Mouse (Mus musculus): ENCODE measurements around the gene Gpr89. TPM values are rescaled to one million over a fixed set of nuclear protein-coding genes. Genes with fewer than 3 reads are reported as not detected.

The Gpr89 gene
- polyA plus RNA-seq, 1 experiment: 1.9 TPM

DNA sequence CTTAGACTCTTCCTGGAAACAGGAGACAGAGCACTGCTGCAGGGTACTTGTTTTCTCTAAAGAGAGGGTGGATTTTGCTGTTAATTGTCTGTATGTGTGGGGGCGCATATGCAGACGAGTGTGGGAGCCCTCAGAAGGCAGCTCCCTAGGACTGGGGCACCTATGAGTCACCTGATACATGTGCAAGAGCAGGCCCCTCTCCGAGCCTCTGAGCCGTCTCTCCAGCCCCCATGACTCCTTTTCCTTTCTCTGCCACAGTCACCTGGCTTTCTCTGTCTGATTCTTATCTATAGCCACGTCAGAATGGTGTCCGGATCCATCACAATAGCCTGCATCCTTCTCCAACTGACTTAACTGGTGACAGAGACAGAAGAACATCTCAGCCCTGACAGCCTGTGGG is 23.6 kb downstream of the Gpr89 start:
- no peak for TF ChIP-seq GATA1 (IDR thresholded peaks at IDR 0.05; ENCODE audit: low read length)

DNA sequence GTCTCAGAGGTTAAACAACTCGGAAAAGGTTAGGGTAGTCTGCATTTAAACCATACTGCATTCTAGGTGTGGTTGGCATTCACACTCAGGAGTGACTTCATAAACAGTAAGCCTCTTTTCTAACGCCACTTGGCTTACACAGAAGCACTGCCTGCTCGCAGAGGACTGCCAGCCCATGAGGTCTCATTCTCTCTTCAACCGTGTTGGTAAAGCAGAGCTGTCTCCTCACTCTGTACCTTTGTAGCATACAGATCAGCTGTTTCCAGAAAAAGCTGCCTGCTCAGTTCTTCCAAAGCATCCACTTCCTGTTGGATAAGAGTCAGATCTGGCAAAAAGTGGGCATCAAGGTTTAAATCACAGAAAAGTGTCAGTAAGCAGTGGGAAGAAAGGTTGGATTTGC is 24.8 kb downstream of the Gpr89 start:
- no peak for TF ChIP-seq GATA1 (IDR thresholded peaks at IDR 0.05; ENCODE audit: low read length)

DNA sequence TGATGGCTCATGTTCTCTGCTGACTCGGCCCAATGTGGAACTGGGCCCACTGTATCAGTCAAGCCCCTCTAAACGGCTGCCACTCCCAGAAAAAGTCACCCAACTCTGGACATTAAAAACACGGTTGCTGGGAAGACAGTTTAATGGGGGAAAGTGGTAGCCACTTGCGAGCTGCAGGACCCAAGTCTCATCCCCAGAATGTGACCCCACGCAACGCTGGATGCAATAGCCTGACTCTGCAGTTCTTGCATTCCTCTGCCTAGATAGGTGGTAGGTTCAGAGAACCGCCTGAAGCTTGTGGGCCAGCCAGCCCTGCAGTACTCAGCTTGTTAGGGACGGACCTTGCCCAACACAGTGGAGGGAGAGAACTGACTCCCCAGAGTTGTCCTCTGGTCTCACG is 25.6 kb downstream of the Gpr89 start:
- TF ChIP-seq GATA1 (IDR thresholded peaks at IDR 0.05; ENCODE audit: low read length): no peak

DNA sequence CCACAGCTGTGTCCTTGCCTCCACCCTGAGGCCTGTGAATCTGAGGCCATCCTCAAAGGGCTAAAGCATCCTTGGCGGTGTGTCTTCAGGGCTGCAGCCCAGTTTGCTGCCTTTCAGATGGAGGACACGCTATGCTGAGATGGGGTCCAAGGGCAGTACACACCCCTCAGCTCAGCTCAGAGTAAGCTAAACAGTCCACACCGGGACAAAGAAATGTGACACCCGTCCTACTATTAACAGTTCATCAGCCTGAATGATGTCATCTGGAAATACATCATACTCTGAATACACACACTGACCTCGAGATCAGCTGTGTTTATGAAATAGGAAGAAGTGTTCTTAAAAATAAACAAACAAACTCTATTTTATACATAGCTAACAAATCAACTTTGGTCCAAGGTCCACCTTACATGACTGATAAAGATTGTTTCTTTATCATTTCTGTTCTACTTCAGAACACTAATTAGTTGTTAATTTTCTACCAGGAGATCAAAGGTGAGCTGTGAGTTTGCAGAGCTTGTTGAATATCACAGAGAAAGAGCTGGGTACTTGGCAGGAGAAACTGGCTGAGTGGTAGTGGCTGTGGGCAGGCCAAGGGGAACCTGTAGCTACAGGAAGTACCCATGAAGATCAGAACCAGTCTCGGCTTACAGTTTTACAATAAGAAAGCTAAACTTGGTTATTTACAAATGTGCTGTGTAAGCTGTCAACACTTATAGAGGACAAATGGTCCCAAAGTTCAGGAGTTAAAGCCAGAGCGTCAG is 30.2 kb downstream of the Gpr89 start:
- TF ChIP-seq GATA1 (IDR thresholded peaks at IDR 0.05; ENCODE audit: low read length): no peak

- TF ChIP-seq GATA1 (IDR thresholded peaks at IDR 0.05; ENCODE audit: low read length): no peak
Observed at GRCm38 (mm10) chr3:96872501-96872900, 32.6 kb downstream of the Gpr89 start.

DNA sequence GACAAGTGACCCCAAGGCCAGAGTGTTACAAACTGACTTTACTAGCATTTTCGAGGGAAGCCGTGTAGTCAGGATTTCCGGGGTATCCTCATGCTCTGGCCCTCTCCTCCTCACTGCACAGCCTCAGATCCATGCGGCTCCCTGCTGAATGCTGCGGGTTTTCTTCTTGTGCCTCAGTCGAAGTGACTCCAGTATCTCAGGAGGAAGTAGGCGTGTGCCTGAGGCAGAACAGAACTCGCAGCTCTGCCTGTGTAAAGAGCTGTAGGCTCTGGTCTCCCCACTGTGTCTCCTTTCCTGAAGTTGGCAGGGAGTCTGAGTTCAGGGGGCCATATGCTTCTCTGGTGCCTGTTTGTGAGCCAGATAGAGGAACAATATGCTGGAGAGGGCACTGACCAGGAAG is 34.1 kb downstream of the Gpr89 start:
- TF ChIP-seq GATA1 (IDR thresholded peaks at IDR 0.05; ENCODE audit: low read length): no peak

DNA sequence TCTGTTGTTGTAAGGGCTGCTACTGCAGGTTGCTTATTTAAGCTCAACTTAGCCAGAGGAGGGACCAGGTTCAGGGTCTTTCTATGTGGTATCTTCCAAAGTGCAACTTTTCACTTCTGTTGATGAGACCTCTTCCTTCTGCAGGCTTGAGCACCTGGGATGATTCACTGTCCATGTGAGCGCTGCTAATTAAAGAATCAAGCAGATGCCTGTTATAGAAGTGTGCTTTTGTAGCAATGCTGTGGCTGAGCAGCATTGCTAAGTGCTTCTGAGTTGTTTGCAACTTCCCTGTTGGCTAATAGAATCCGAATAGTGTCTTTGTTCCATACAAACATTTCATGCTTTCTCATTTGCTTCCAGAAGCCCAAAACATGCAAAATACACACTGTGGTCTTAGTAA is 34.9 kb downstream of the Gpr89 start:
- no peak for TF ChIP-seq GATA1 (IDR thresholded peaks at IDR 0.05; ENCODE audit: low read length)

DNA sequence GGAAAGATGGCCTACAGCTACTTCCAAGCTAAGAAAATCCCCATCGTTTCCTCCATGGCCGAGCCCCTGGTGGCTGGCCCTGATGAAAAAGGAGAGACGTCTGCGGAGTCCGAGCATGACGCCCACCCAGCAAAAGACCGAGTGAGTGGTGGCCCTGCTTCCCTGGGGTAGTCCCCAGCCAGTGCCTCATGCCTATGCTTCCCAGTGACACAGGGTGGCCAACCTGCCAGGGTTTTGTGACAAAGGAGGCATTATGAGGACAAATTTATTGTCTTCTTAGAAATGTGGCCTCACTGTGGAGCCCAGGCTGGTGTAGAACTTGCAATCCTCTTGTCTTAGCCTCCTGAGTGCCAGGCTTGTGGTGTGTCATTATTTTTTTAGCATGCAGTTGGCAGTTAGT is 36.1 kb downstream of the Gpr89 start:
- no peak for TF ChIP-seq GATA1 (IDR thresholded peaks at IDR 0.05; ENCODE audit: low read length)

GRCm38 (mm10) chr3:96868566-96868965 is 36.6 kb downstream of the Gpr89 start:
- TF ChIP-seq GATA1 (IDR thresholded peaks at IDR 0.05; ENCODE audit: low read length): no peak

DNA sequence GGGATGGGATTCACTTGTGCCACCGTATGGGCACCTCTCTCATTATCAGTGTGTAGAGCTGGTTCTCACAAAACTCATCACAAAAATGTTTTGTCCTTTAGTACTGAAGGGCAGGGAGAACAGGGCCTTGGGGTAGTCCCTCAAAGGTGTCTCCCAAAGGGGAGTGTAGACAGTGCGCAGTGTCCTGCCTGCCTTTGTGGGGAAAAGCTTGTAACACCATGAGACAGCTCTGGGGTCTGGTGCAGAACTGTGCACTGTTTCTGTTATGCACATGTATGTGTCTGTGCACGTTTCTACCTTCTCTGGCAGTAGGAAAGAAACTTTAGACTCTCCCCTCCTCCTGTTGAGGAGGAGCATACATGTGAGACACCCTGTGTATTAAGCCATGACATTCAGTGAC is 37.3 kb downstream of the Gpr89 start:
- TF ChIP-seq GATA1 (IDR thresholded peaks at IDR 0.05; ENCODE audit: low read length): no peak

- no peak for TF ChIP-seq GATA1 (IDR thresholded peaks at IDR 0.05; ENCODE audit: low read length)
Observed at GRCm38 (mm10) chr3:96860498-96860897, 44.6 kb downstream of the Gpr89 start.

GRCm38 (mm10) chr3:96855833-96856232 is 49.3 kb downstream of the Gpr89 start:
- TF ChIP-seq GATA1 (IDR thresholded peaks at IDR 0.05; ENCODE audit: low read length): no peak

DNA sequence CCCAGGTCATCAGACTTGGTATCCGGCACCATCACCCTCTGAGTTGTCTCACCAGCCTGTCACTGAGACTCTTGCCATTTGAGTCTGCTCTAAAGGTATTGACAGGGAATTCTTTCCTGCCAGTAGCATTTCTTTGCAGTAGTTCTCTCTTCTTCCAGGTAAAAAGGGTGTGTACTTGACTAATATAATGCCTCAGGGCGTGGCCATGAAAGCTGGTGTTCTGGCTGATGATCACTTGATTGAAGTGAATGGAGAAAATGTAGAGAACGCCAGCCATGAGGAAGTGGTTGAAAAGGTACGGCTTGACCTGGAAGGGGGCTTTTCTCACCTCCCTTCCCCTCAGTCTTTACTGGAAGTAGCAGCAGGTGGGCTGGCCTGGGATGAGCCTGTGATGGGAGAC is 50.8 kb downstream of the Gpr89 start:
- TF ChIP-seq GATA1 (IDR thresholded peaks at IDR 0.05; ENCODE audit: low read length): no peak

GRCm38 (mm10) chr3:96852561-96852960 is 52.6 kb downstream of the Gpr89 start:
- TF ChIP-seq GATA1 (IDR thresholded peaks at IDR 0.05; ENCODE audit: low read length): no peak

- no peak for TF ChIP-seq GATA1 (IDR thresholded peaks at IDR 0.05; ENCODE audit: low read length)
Observed at GRCm38 (mm10) chr3:96849168-96849727, 55.9 kb downstream of the Gpr89 start.

GRCm38 (mm10) chr3:96848470-96848869 is 56.7 kb downstream of the Gpr89 start:
- TF ChIP-seq GATA1 (IDR thresholded peaks at IDR 0.05; ENCODE audit: low read length): no peak

DNA sequence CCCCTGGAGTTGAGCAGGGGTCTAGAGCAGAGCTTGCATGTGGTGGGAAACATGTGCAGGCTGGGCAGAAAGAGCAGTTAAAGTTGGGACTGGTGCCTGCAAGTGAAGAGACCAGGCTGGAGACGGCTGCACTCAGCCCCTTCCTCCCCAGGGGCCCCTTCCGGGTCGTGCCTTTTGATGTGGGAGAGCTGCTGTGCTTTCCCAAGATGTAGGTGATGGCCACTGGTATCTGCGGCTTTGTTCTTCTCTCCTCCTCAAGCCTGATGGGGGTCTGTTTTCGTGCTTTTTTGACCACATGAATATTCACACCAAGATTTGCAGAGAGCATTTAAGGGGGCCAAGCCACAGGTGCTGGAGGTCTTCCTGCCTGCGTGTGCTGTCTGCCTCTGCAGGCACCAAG is 57.5 kb downstream of the Gpr89 start:
- TF ChIP-seq GATA1 (IDR thresholded peaks at IDR 0.05; ENCODE audit: low read length): no peak
